Mouse (Mus musculus): ENCODE data around the gene Olfr1056. TPM values are rescaled to one million over a fixed set of nuclear protein-coding genes. Genes with fewer than 3 reads are reported as not detected.

The Olfr1056 gene
- polyA plus RNA-seq, 1 experiment from 2014 or later = not detected

Other genes starting within 250 kb of the Olfr1056 start
- not detected in 2 replicates for gene Olfr1039, start 226.5 kb downstream of the Olfr1056 start, polyA plus RNA-seq (2014; fragmentation: Nextera tagmentation; extraction: Ambion mirVana)
- gene Olfr1040, start 215.7 kb downstream of the Olfr1056 start, polyA plus RNA-seq (2014; fragmentation: Nextera tagmentation; extraction: Ambion mirVana) = not detected in 2 replicates
- not detected in 2 replicates for gene Olfr1042, start 200.6 kb downstream of the Olfr1056 start, polyA plus RNA-seq (2014; fragmentation: Nextera tagmentation; extraction: Ambion mirVana)
- not detected in 2 replicates for gene Olfr1043, start 194.9 kb downstream of the Olfr1056 start, polyA plus RNA-seq (2014; fragmentation: Nextera tagmentation; extraction: Ambion mirVana)
- not detected in 2 replicates for gene Olfr1044, start 184.6 kb downstream of the Olfr1056 start, polyA plus RNA-seq (2014; fragmentation: Nextera tagmentation; extraction: Ambion mirVana)
- gene Olfr52, start 176.8 kb downstream of the Olfr1056 start, polyA plus RNA-seq (2014; fragmentation: Nextera tagmentation; extraction: Ambion mirVana) = not detected in 2 replicates
- not detected in 2 replicates for gene Olfr1045, start 159.5 kb downstream of the Olfr1056 start, polyA plus RNA-seq (2014; fragmentation: Nextera tagmentation; extraction: Ambion mirVana)
- not detected in 2 replicates for gene Olfr1046, start 143.2 kb downstream of the Olfr1056 start, polyA plus RNA-seq (2014; fragmentation: Nextera tagmentation; extraction: Ambion mirVana)
- gene Olfr1047, start 131.1 kb downstream of the Olfr1056 start, polyA plus RNA-seq (2014; fragmentation: Nextera tagmentation; extraction: Ambion mirVana) = not detected in 2 replicates
- gene Olfr1048, start 122.2 kb downstream of the Olfr1056 start, polyA plus RNA-seq (2014; fragmentation: Nextera tagmentation; extraction: Ambion mirVana) = not detected in 2 replicates
- gene Olfr1049, start 104.1 kb downstream of the Olfr1056 start, polyA plus RNA-seq (2014; fragmentation: Nextera tagmentation; extraction: Ambion mirVana) = not detected in 2 replicates
- gene Olfr1051, start 83.4 kb downstream of the Olfr1056 start, polyA plus RNA-seq (2014; fragmentation: Nextera tagmentation; extraction: Ambion mirVana) = not detected in 2 replicates
- not detected in 2 replicates for gene Olfr1052, start 70.0 kb downstream of the Olfr1056 start, polyA plus RNA-seq (2014; fragmentation: Nextera tagmentation; extraction: Ambion mirVana)
- not detected in 2 replicates for gene Olfr1053, start 47.2 kb downstream of the Olfr1056 start, polyA plus RNA-seq (2014; fragmentation: Nextera tagmentation; extraction: Ambion mirVana)
- gene Olfr1054, start 27.0 kb downstream of the Olfr1056 start, polyA plus RNA-seq (2014; fragmentation: Nextera tagmentation; extraction: Ambion mirVana) = not detected in 2 replicates
- gene Olfr1055, start 12.2 kb downstream of the Olfr1056 start, polyA plus RNA-seq (2014; fragmentation: Nextera tagmentation; extraction: Ambion mirVana) = not detected in 2 replicates
- gene Olfr1057, start 15.9 kb upstream of the Olfr1056 start, polyA plus RNA-seq (2014; fragmentation: Nextera tagmentation; extraction: Ambion mirVana) = not detected in 2 replicates
- not detected in 2 replicates for gene Olfr1058, start 26.1 kb upstream of the Olfr1056 start, polyA plus RNA-seq (2014; fragmentation: Nextera tagmentation; extraction: Ambion mirVana)
- gene Olfr1061, start 51.6 kb upstream of the Olfr1056 start, polyA plus RNA-seq (2014; fragmentation: Nextera tagmentation; extraction: Ambion mirVana) = not detected in 2 replicates
- not detected in 2 replicates for gene Olfr1062, start 64.3 kb upstream of the Olfr1056 start, polyA plus RNA-seq (2014; fragmentation: Nextera tagmentation; extraction: Ambion mirVana)
- not detected in 2 replicates for gene Olfr1065, start 88.1 kb upstream of the Olfr1056 start, polyA plus RNA-seq (2014; fragmentation: Nextera tagmentation; extraction: Ambion mirVana)
- gene Olfr1066, start 93.8 kb upstream of the Olfr1056 start, polyA plus RNA-seq (2014; fragmentation: Nextera tagmentation; extraction: Ambion mirVana) = not detected in 2 replicates
- not detected in 2 replicates for gene Olfr228, start 124.9 kb upstream of the Olfr1056 start, polyA plus RNA-seq (2014; fragmentation: Nextera tagmentation; extraction: Ambion mirVana)
- not detected in 2 replicates for gene Olfr1076, start 146.0 kb upstream of the Olfr1056 start, polyA plus RNA-seq (2014; fragmentation: Nextera tagmentation; extraction: Ambion mirVana)
- gene Olfr1079, start 180.0 kb upstream of the Olfr1056 start, polyA plus RNA-seq (2014; fragmentation: Nextera tagmentation; extraction: Ambion mirVana) = not detected in 2 replicates
- gene Olfr1080, start 195.8 kb upstream of the Olfr1056 start, polyA plus RNA-seq (2014; fragmentation: Nextera tagmentation; extraction: Ambion mirVana) = not detected in 2 replicates
- not detected in 2 replicates for gene Olfr1082, start 236.5 kb upstream of the Olfr1056 start, polyA plus RNA-seq (2014; fragmentation: Nextera tagmentation; extraction: Ambion mirVana)